25 mouse cellular contexts compared by ENCODE assay signal in genomic region chr4:129792666-129793202, GRCm38 (mm10). TPM values are rescaled to one million over a fixed set of nuclear protein-coding genes. Genes with fewer than 3 reads are reported as not detected.
DNase-seq lines count a peak whose midpoint lies in the region; ATAC-seq and TF ChIP-seq lines count a peak whose summit lies in the region.
"Had no signal": no experiment of that assay in that cellular context is flagged by ENCODE, and none has a peak within 500 bp of the region (broad histone marks: within the 10 kb centered on the region; RNA-seq: fewer than 3 reads in every experiment).

No protein-coding gene starts in this region.

- H3K36me3 ChIP-seq in MEL (ENCODE audit: control insufficient read depth in 1 of 2, insufficient read depth in 2 of 2, low read length in 2 of 2) = peaks cover 0 to 38% of the 10 kb centered on the region in 2 experiments; a peak in 2 of 4 replicates
- H3K36me3 ChIP-seq in liver, embryonic 14.5 days (replicated peaks; ENCODE audit: control insufficient read depth, insufficient read depth, low read depth) = no peaks in the 10 kb centered on the region
- no peaks in the 10 kb centered on the region for H3K36me3 ChIP-seq in hindbrain, embryonic 12.5 days
- H3K36me3 ChIP-seq: embryonic facial prominence, embryonic 10.5 days; forebrain, embryonic 15.5 days; heart, embryonic 13.5 days; midbrain, embryonic 10.5 days had no signal

- peak overlapping the region; percentile 38 for H3K9ac ChIP-seq in MEL (ENCODE audit: control insufficient read depth, low read depth, low read length, poor library complexity, severe bottlenecking)
- no peak overlapping the region for H3K9ac ChIP-seq in liver, embryonic 14.5 days (replicated peaks)
- H3K9ac ChIP-seq in hindbrain, embryonic 12.5 days = no peak overlapping the region
- H3K9ac ChIP-seq: forebrain, embryonic 15.5 days; heart, embryonic 13.5 days; hindbrain, embryonic 14.5 days had no signal

- peak; percentile 69 to 76 for TF ChIP-seq EP300 in MEL (IDR thresholded peaks at IDR 0.05; ENCODE audit: low read depth in 1 of 2, low read length in 2 of 2)
- 0 out of 2 replicates have a peak, but pooled peaks have one; percentile 16 for TF ChIP-seq EP300 in liver, embryonic 14.5 days (IDR thresholded peaks at IDR 0.05; ENCODE audit: low read depth)

- no peak overlapping the region for H3K4me3 ChIP-seq in MEL (ENCODE audit: control insufficient read depth in 1 of 2, insufficient read depth in 1 of 2, low read depth in 2 of 2, low read length in 2 of 2)
- no peak overlapping the region for H3K4me3 ChIP-seq in liver, embryonic 14.5 days (ENCODE audit: insufficient read depth in 1 of 2, low read depth in 2 of 2, low read length in 2 of 2)
- no peak overlapping the region for H3K4me3 ChIP-seq in hindbrain, embryonic 12.5 days
- H3K4me3 ChIP-seq in cerebellum, adult 2 months (replicated peaks; ENCODE audit: insufficient read depth, low read depth, low read length) = no peak overlapping the region
- H3K4me3 ChIP-seq: embryonic facial prominence, embryonic 10.5 days; forebrain, embryonic 15.5 days; heart, embryonic 13.5 days; midbrain, embryonic 10.5 days had no signal

- no peak overlapping the region for H3K4me2 ChIP-seq in liver, embryonic 14.5 days (ENCODE audit: low read depth)
- H3K4me2 ChIP-seq in hindbrain, embryonic 12.5 days (replicated peaks) = no peak overlapping the region
- H3K4me2 ChIP-seq: forebrain, embryonic 15.5 days; heart, embryonic 13.5 days; hindbrain, embryonic 14.5 days had no signal

- H3K27ac ChIP-seq in MEL (ENCODE audit: control insufficient read depth, low read depth, low read length) = peak overlapping the region; percentile 94
- no peak overlapping the region for H3K27ac ChIP-seq in liver, embryonic 14.5 days
- no peak overlapping the region for H3K27ac ChIP-seq in hindbrain, embryonic 12.5 days
- no peak overlapping the region for H3K27ac ChIP-seq in cerebellum, adult 2 months (ENCODE audit: insufficient read depth, low read length)
- H3K27ac ChIP-seq: forebrain, embryonic 15.5 days; heart, embryonic 13.5 days; hindbrain, embryonic 14.5 days; midbrain, embryonic 10.5 days had no signal

- peaks cover 20 to 51% of the 10 kb centered on the region in 2 experiments for H3K4me1 ChIP-seq in MEL (ENCODE audit: control insufficient read depth in 1 of 2, insufficient read depth in 2 of 2, low read length in 2 of 2)
- peaks cover 23 to 41% of the 10 kb centered on the region in 2 experiments for H3K4me1 ChIP-seq in liver, embryonic 14.5 days (replicated peaks; ENCODE audit: control insufficient read depth in 2 of 2, insufficient read depth in 2 of 2, low read length in 1 of 2)
- H3K4me1 ChIP-seq in hindbrain, embryonic 12.5 days = peaks cover 20% of the 10 kb centered on the region
- H3K4me1 ChIP-seq in cerebellum, adult 2 months (ENCODE audit: control insufficient read depth, insufficient read depth, low read length) = no peaks in the 10 kb centered on the region

- DNase-seq in 416B (ENCODE audit: low read depth) (peak; percentile 90), MEL (ENCODE audit: low read depth, low spot score) (peak; percentile 68)
- DNase-seq in induced T-regulatory cell, adult 2 months (ENCODE audit: low read depth) = peak; percentile 66
- peak in 1 of 3 experiments; percentile 43 for DNase-seq in liver, embryonic 14.5 days (ENCODE audit: low read depth in 3 of 3, low spot score in 3 of 3)
- no peak for DNase-seq in spleen, postnatal 4 days (ENCODE audit: low spot score in 2 of 2)
- no peak for DNase-seq in adrenal gland, adult 8-10 months
- DNase-seq in cerebellum, adult 2 months = no peak
- DNase-seq: adrenal gland, postnatal 25 days; cerebellum, adult 8-10 months; gastrocnemius, postnatal 10 days; heart, adult 18-20 months; heart, postnatal 36 days; kidney, adult 2 months; layer of hippocampus, postnatal 36 days; lung, adult 2 months; lung, postnatal 14 days; right cerebral cortex, adult 18-20 months; thymus, adult 18-20 months; thymus, postnatal 36 days had no signal

- H3K79me2 ChIP-seq in MEL (ENCODE audit: control insufficient read depth, insufficient read depth, low read length, poor library complexity) = no peaks in the 10 kb centered on the region

- TF ChIP-seq POLR2A in MEL (IDR thresholded peaks at IDR 0.05; ENCODE audit: control insufficient read depth in 1 of 2, insufficient read depth in 1 of 2, low read depth in 1 of 2, low read length in 2 of 2, poor library complexity in 1 of 2) = no peak
- no peak for TF ChIP-seq POLR2A in cerebellum, adult 2 months (IDR thresholded peaks at IDR 0.05; ENCODE audit: borderline replicate concordance, insufficient read depth, low read length)

- H3K27me3 ChIP-seq in MEL (ENCODE audit: control insufficient read depth in 1 of 2, insufficient read depth in 2 of 2, low read length in 2 of 2) = no peaks in the 10 kb centered on the region
- H3K27me3 ChIP-seq in liver, embryonic 14.5 days (ENCODE audit: control insufficient read depth, insufficient read depth, low read length) = no peaks in the 10 kb centered on the region
- peaks cover 6% of the 10 kb centered on the region; the same call in 1 of the 2 replicates for H3K27me3 ChIP-seq in hindbrain, embryonic 12.5 days
- H3K27me3 ChIP-seq in cerebellum, adult 2 months (ENCODE audit: control insufficient read depth, insufficient read depth, low read length) = no peaks in the 10 kb centered on the region; the same call in 1 of the 2 replicates
- H3K27me3 ChIP-seq: forebrain, embryonic 15.5 days; heart, embryonic 13.5 days had no signal

- TF ChIP-seq CTCF in MEL (IDR thresholded peaks at IDR 0.05 in 2 of 3, conservative IDR thresholded peaks at IDR 0.05 in 1 of 3; ENCODE audit: control insufficient read depth in 1 of 3, insufficient read depth in 1 of 3, low read depth in 2 of 3, low read length in 3 of 3, poor library complexity in 1 of 3, severe bottlenecking in 1 of 3) = 0 out of 6 replicates have a peak, but pooled peaks of 1 of the 3 experiments have one; percentile 10
- TF ChIP-seq CTCF in liver, embryonic 14.5 days (IDR thresholded peaks at IDR 0.05; ENCODE audit: low read depth) = no peak
- no peak for TF ChIP-seq CTCF in cerebellum, adult 2 months (IDR thresholded peaks at IDR 0.05; ENCODE audit: borderline replicate concordance, insufficient read depth, low read depth, low read length)

- ATAC-seq in liver, embryonic 14.5 days (ENCODE audit: insufficient read depth) = no peak
- ATAC-seq in hindbrain, embryonic 12.5 days (ENCODE audit: low FRiP score) = no peak
- ATAC-seq: forebrain, embryonic 15.5 days had no signal

- 21% methylated on average over 7 of the region's 7 CpGs for WGBS in liver, embryonic 14.5 days (ENCODE audit: insufficient replicate concordance)
- WGBS in hindbrain, embryonic 12.5 days = 87% methylated on average over 7 of the region's 7 CpGs
- 95% methylated on average over 7 of the region's 7 CpGs for WGBS in cerebellum, adult 2 months

- no peaks in the 10 kb centered on the region for H3K9me3 ChIP-seq in MEL (replicated peaks; ENCODE audit: insufficient read depth, low read length)
- no peaks in the 10 kb centered on the region for H3K9me3 ChIP-seq in liver, embryonic 14.5 days (ENCODE audit: control insufficient read depth, low read length)
- no peaks in the 10 kb centered on the region for H3K9me3 ChIP-seq in hindbrain, embryonic 12.5 days (replicated peaks)
- H3K9me3 ChIP-seq: forebrain, embryonic 15.5 days; heart, embryonic 13.5 days; midbrain, embryonic 10.5 days had no signal

- no peak for TF ChIP-seq RAD21 in MEL (IDR thresholded peaks at IDR 0.05; ENCODE audit: low read depth, low read length)

TF ChIP-seq in MEL, 35 proteins besides CTCF, POLR2A, EP300 and RAD21 (continues in another document):
- TF ChIP-seq ZMIZ1 (IDR thresholded peaks at IDR 0.05; ENCODE audit: low read depth, low read length) (no peak), TAL1 (IDR thresholded peaks at IDR 0.05; ENCODE audit: low read length) (peak; percentile 57), NRF1 (IDR thresholded peaks at IDR 0.05; ENCODE audit: insufficient read depth, low read depth, low read length, poor library complexity, severe bottlenecking) (no peak), MYB (IDR thresholded peaks at IDR 0.05; ENCODE audit: low read depth, low read length) (no peak), GABPA (IDR thresholded peaks at IDR 0.05; ENCODE audit: low read depth, low read length) (no peak), POLR2AphosphoS5 (IDR thresholded peaks at IDR 0.05; ENCODE audit: borderline replicate concordance, low read depth, low read length) (no peak), GATA1 (IDR thresholded peaks at IDR 0.05; ENCODE audit: low read depth, low read length) (peak; percentile 80), BHLHE40 (IDR thresholded peaks at IDR 0.05; ENCODE audit: borderline replicate concordance, low read depth, low read length) (no peak), ZC3H11A (IDR thresholded peaks at IDR 0.05; ENCODE audit: low read depth, low read length) (no peak), CHD1 (IDR thresholded peaks at IDR 0.05; ENCODE audit: low read depth, low read length) (no peak), MAFK (IDR thresholded peaks at IDR 0.05; ENCODE audit: borderline replicate concordance, low read depth, low read length) (no peak), USF1 (IDR thresholded peaks at IDR 0.05; ENCODE audit: low read depth, low read length) (no peak), NELFE (IDR thresholded peaks at IDR 0.05; ENCODE audit: low read depth, low read length) (no peak), RCOR1 (IDR thresholded peaks at IDR 0.05; ENCODE audit: low read depth, low read length) (no peak)

RNA-seq across cellular contexts. Expression of gene Ptp4a2, which starts 18.3 kb away (rescaled TPM):
- total RNA-seq in MEL (2012; rRNA removed) = 119 and 124 TPM in 2 replicates
- polyA plus RNA-seq in MEL (2012; ENCODE audit: insufficient read depth in 1 of 2, insufficient read length in 2 of 2, low read depth in 1 of 2, low replicate concordance in 2 of 2, missing spikeins in 1 of 2) = 100 to 1,000 TPM; 118 to 619 TPM
- polyA plus RNA-seq in liver, embryonic 14.5 days (2012; rRNA removed) = 26.1 and 42.2 TPM in 2 replicates
- 150 and 154 TPM in 2 replicates for polyA plus RNA-seq in liver, embryonic 14.5 days (2014; fragmentation: Nextera tagmentation; extraction: Ambion mirVana)
- polyA plus RNA-seq in hindbrain, embryonic 12.5 days (2016; fragmentation: Nextera tagmentation; extraction: Ambion mirVana) = 347 and 360 TPM in 2 replicates
- total RNA-seq in adrenal gland, adult 8-10 months (2022) = 100 to 1,000 TPM; 321 to 460 (median 353) TPM
- 62.8 and 66.3 TPM in 2 replicates for polyA plus RNA-seq in cerebellum, adult 2 months (2012; rRNA removed)

RNA-seq across cellular contexts. Expression of gene Khdrbs1, which starts 50.6 kb away (rescaled TPM):
- total RNA-seq in MEL (2012; rRNA removed) = 56.5 and 63.2 TPM in 2 replicates
- 100 to 1,000 TPM in 1 of 2 experiments, 10 to 100 TPM in 1; 77.6 to 141 TPM for polyA plus RNA-seq in MEL (2012; ENCODE audit: insufficient read depth in 1 of 2, insufficient read length in 2 of 2, low read depth in 1 of 2, low replicate concordance in 2 of 2, missing spikeins in 1 of 2)
- polyA plus RNA-seq in liver, embryonic 14.5 days (2012; rRNA removed) = 12.5 and 16.7 TPM in 2 replicates
- 24.0 and 28.2 TPM in 2 replicates for polyA plus RNA-seq in liver, embryonic 14.5 days (2014; fragmentation: Nextera tagmentation; extraction: Ambion mirVana)
- polyA plus RNA-seq in hindbrain, embryonic 12.5 days (2016; fragmentation: Nextera tagmentation; extraction: Ambion mirVana) = 215 and 227 TPM in 2 replicates
- 10 to 100 TPM; 70.1 to 80.2 (median 76.4) TPM for total RNA-seq in adrenal gland, adult 8-10 months (2022)
- 42.0 and 42.5 TPM in 2 replicates for polyA plus RNA-seq in cerebellum, adult 2 months (2012; rRNA removed)

Comparison
In these comparisons a context has a peak if more than half of its experiments do, and no peak if none do; other contexts are left out.
1. DNase-seq: peak in 416B (single experiment), MEL (single experiment) and induced T-regulatory cell, adult 2 months (single experiment); none in spleen, postnatal 4 days (0 of 2), adrenal gland, adult 8-10 months (single experiment) and cerebellum, adult 2 months (0 of 2).